Mouse (Mus musculus) C2C12 (cell line): Measurements from ENCODE around the gene Cyb561d2.

Source experiments
- CEBPB ChIP-seq: IDR thresholded peaks from one replicate; pipeline ENCODE4 v1.6.1; 2011; ENCODE audit warnings: low read depth, mild to moderate bottlenecking, control low read depth, moderate library complexity
- CTCF ChIP-seq: IDR thresholded peaks from one replicate; pipeline ENCODE4 v1.5.1; 2011; ENCODE audit not compliant: control insufficient read depth, insufficient read depth, insufficient read length

DNA sequence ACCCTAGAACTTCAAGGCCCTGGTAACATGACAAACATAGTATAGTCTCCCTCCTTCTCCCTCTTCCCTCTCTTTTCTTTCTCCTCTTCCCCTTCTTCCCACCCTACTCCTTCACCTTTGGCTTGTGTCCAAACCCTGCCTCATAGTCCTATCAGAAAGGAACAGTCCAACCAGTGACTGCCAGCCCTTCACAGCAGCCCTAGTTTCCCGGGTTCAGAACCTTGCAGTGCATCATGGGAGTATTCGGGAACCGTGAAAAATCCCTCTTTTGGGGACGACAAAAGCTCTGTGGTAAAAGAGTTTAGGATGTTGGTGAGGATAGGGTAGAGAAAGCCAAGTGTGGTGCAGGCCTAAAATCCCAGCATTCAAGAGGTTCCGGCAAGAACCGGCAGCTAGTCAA lies 21.7 kb downstream of the Cyb561d2 start:
- no peak for TF ChIP-seq CEBPB
- no peak for TF ChIP-seq CTCF
